In the genomic region with DNA sequence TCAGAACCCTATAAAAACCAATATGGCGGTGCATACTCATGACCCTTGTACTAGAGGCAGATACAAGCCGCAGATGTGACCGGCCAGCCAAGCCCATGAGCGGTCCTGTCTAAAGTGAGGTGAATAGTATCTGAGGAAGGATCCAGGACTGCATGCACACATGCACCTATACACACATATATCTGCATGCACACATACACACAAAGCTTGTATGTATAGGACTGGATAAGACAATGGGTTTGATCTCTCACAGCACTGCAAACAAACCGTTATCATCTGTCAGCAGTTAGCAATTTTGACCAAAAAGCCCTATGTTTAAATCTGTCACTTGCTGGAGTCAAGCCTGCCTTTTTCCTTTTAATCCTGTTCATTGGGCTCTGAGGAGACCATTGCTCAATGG, we compare ENCODE assay signal across 12 mouse cellular contexts. TPM values are rescaled to one million over a fixed set of nuclear protein-coding genes. Genes with fewer than 3 reads are reported as not detected.
DNase-seq lines count a peak whose midpoint lies in the region; ATAC-seq and TF ChIP-seq lines count a peak whose summit lies in the region.
"Had no signal": no experiment of that assay in that cellular context is flagged by ENCODE, and none has a peak within 500 bp of the region (broad histone marks: within the 10 kb centered on the region; RNA-seq: fewer than 3 reads in every experiment).

No protein-coding gene starts in this region.

- DNase-seq in heart, postnatal 0 days (ENCODE audit: low spot score): no peak
- no peak for DNase-seq in heart, postnatal 25 days (ENCODE audit: low spot score)
- no peak for DNase-seq in CH12.LX (ENCODE audit: extremely low read depth)
- peak; percentile 68 for DNase-seq in MEL (ENCODE audit: low read depth, low spot score)
- DNase-seq in thymus, postnatal 14 days: no peak
- DNase-seq in adrenal gland, adult 2 months: no peak
- DNase-seq: adrenal gland, postnatal 14 days; kidney, postnatal 25 days had no signal

- intact Hi-C loops in heart, postnatal 25 days (cut with DNase I): no loop called here

- no peaks in the 10 kb centered on the region for H3K27me3 ChIP-seq in heart, postnatal 0 days (ENCODE audit: control insufficient read depth, insufficient read depth, low read length)
- no peaks in the 10 kb centered on the region for H3K27me3 ChIP-seq in CH12.LX (replicated peaks)
- H3K27me3 ChIP-seq in MEL (ENCODE audit: control insufficient read depth in 1 of 2, insufficient read depth in 2 of 2, low read length in 2 of 2): no peaks in the 10 kb centered on the region
- H3K27me3 ChIP-seq in liver, embryonic 12.5 days (replicated peaks): no peaks in the 10 kb centered on the region
- H3K27me3 ChIP-seq: lung, embryonic 15.5 days had no signal

- peak overlapping the region; percentile 58 for H3K27ac ChIP-seq in heart, postnatal 0 days (ENCODE audit: low read depth)
- peak overlapping the region; percentile 72; the same call in 1 of the 2 replicates for H3K27ac ChIP-seq in CH12.LX (ENCODE audit: insufficient read depth, low read depth)
- H3K27ac ChIP-seq in MEL (ENCODE audit: control insufficient read depth, low read depth, low read length): peak overlapping the region; percentile 51
- peak overlapping the region; percentile 95 for H3K27ac ChIP-seq in liver, embryonic 12.5 days
- H3K27ac ChIP-seq: lung, embryonic 15.5 days; midbrain, embryonic 10.5 days had no signal

- ATAC-seq in heart, postnatal 0 days (ENCODE audit: insufficient read depth, low read depth): no peak
- ATAC-seq in liver, embryonic 12.5 days: no peak
- ATAC-seq: intestine, postnatal 0 days had no signal

- H3K79me2 ChIP-seq in CH12.LX (replicated peaks; ENCODE audit: control insufficient read depth, extremely low read depth, insufficient read depth, poor library complexity, severe bottlenecking) (peaks cover 17% of the 10 kb centered on the region), MEL (ENCODE audit: control insufficient read depth, insufficient read depth, low read length, poor library complexity) (no peaks in the 10 kb centered on the region; the same call in 1 of the 2 replicates)

- TF ChIP-seq EP300 in heart, postnatal 0 days (IDR thresholded peaks at IDR 0.05; ENCODE audit: low read depth): no peak
- no peak for TF ChIP-seq EP300 in CH12.LX (IDR thresholded peaks at IDR 0.05; ENCODE audit: low read length)
- TF ChIP-seq EP300 in MEL (IDR thresholded peaks at IDR 0.05; ENCODE audit: low read depth in 1 of 2, low read length in 2 of 2): peak; percentile 52 to 78

- no peak for TF ChIP-seq CTCF in heart, postnatal 0 days (IDR thresholded peaks at IDR 0.05; ENCODE audit: low read depth)
- TF ChIP-seq CTCF in CH12.LX (conservative IDR thresholded peaks at IDR 0.05 in 1 of 2, IDR thresholded peaks at IDR 0.05 in 1 of 2; ENCODE audit: low read depth in 2 of 2, low read length in 2 of 2): no peak
- no peak for TF ChIP-seq CTCF in MEL (IDR thresholded peaks at IDR 0.05 in 2 of 3, conservative IDR thresholded peaks at IDR 0.05 in 1 of 3; ENCODE audit: control insufficient read depth in 1 of 3, insufficient read depth in 1 of 3, low read depth in 2 of 3, low read length in 3 of 3, poor library complexity in 1 of 3, severe bottlenecking in 1 of 3)

- H3K36me3 ChIP-seq in heart, postnatal 0 days (replicated peaks; ENCODE audit: control insufficient read depth, insufficient read depth, low read length): peaks cover 30% of the 10 kb centered on the region
- H3K36me3 ChIP-seq in CH12.LX (replicated peaks in 1 of 2; ENCODE audit: control insufficient read depth in 1 of 2, insufficient read depth in 1 of 2, low read length in 1 of 2) (peaks cover 31 to 46% of the 10 kb centered on the region in 2 experiments), MEL (ENCODE audit: control insufficient read depth in 1 of 2, insufficient read depth in 2 of 2, low read length in 2 of 2) (peaks cover 0 to 47% of the 10 kb centered on the region in 2 experiments; a peak in 3 of 4 replicates)
- H3K36me3 ChIP-seq in liver, embryonic 12.5 days: peaks cover 41% of the 10 kb centered on the region

- TF ChIP-seq RAD21 in CH12.LX (IDR thresholded peaks at IDR 0.05; ENCODE audit: low read depth, low read length) (no peak), MEL (IDR thresholded peaks at IDR 0.05; ENCODE audit: low read depth, low read length) (no peak)

- no peak overlapping the region for H3K9ac ChIP-seq in heart, postnatal 0 days (replicated peaks; ENCODE audit: low read depth, low read length)
- H3K9ac ChIP-seq in CH12.LX (ENCODE audit: insufficient read depth, low read depth) (no peak overlapping the region), MEL (ENCODE audit: control insufficient read depth, low read depth, low read length, poor library complexity, severe bottlenecking) (peak overlapping the region; percentile 37)
- peak overlapping the region; percentile 36; the same call in 1 of the 2 replicates for H3K9ac ChIP-seq in liver, embryonic 12.5 days
- H3K9ac ChIP-seq: lung, embryonic 15.5 days had no signal

- H3K4me3 ChIP-seq in heart, postnatal 0 days (ENCODE audit: low read depth, low read length): no peak overlapping the region
- no peak overlapping the region for H3K4me3 ChIP-seq in CH12.LX (replicated peaks in 1 of 3; ENCODE audit: low read depth in 2 of 3, low read length in 2 of 3, poor library complexity in 1 of 3)
- no peak overlapping the region for H3K4me3 ChIP-seq in MEL (ENCODE audit: control insufficient read depth in 1 of 2, insufficient read depth in 1 of 2, low read depth in 2 of 2, low read length in 2 of 2)
- no peak overlapping the region for H3K4me3 ChIP-seq in liver, embryonic 12.5 days
- H3K4me3 ChIP-seq: lung, embryonic 15.5 days had no signal

- no peaks in the 10 kb centered on the region for H3K9me3 ChIP-seq in heart, postnatal 0 days (replicated peaks; ENCODE audit: control insufficient read depth, low read length)
- H3K9me3 ChIP-seq in CH12.LX (replicated peaks; ENCODE audit: low read length) (no peaks in the 10 kb centered on the region), MEL (replicated peaks; ENCODE audit: insufficient read depth, low read length) (no peaks in the 10 kb centered on the region)
- H3K9me3 ChIP-seq in liver, embryonic 12.5 days (replicated peaks): no peaks in the 10 kb centered on the region
- H3K9me3 ChIP-seq: lung, embryonic 15.5 days; midbrain, embryonic 10.5 days had no signal

- TF ChIP-seq POLR2A in CH12.LX (IDR thresholded peaks at IDR 0.05; ENCODE audit: low read depth, low read length): no peak
- TF ChIP-seq POLR2A in MEL (IDR thresholded peaks at IDR 0.05; ENCODE audit: control insufficient read depth in 1 of 2, insufficient read depth in 1 of 2, low read depth in 1 of 2, low read length in 2 of 2, poor library complexity in 1 of 2): no peak

- 85% methylated on average over 5 of the region's 5 CpGs for WGBS in heart, postnatal 0 days
- 57% methylated on average over 5 of the region's 5 CpGs for WGBS in liver, embryonic 12.5 days (ENCODE audit: insufficient replicate concordance)

- dilution Hi-C loops in CH12.LX (cut with MboI; ENCODE audit: extremely low pct_ligation_motif_present, extremely low pct_unique_long_range_greater_than_20kb, low sequenced_read_pairs): no loop called here

- peaks cover 11% of the 10 kb centered on the region; the same call in 1 of the 2 replicates for H3K4me1 ChIP-seq in heart, postnatal 0 days (ENCODE audit: control insufficient read depth, insufficient read depth)
- H3K4me1 ChIP-seq in CH12.LX (ENCODE audit: control insufficient read depth in 1 of 2, insufficient read depth in 2 of 2) (peaks cover 44 to 82% of the 10 kb centered on the region in 2 experiments), MEL (ENCODE audit: control insufficient read depth in 1 of 2, insufficient read depth in 2 of 2, low read length in 2 of 2) (peaks cover 29 to 52% of the 10 kb centered on the region in 2 experiments)
- peaks cover 92% of the 10 kb centered on the region for H3K4me1 ChIP-seq in liver, embryonic 12.5 days

- in situ Hi-C loops in CH12.LX (cut with MboI; ENCODE audit: low pct_ligation_motif_present, low pct_unique_long_range_greater_than_20kb, low sequenced_read_pairs): loop anchor here (25.0 kb wide), 1 partner anchor 140 kb away; no protein-coding TSS in a partner anchor

- no peak overlapping the region for H3K4me2 ChIP-seq in heart, postnatal 0 days (ENCODE audit: low read depth, low read length)
- no peak overlapping the region for H3K4me2 ChIP-seq in CH12.LX (ENCODE audit: insufficient read depth, low read depth, poor library complexity, severe bottlenecking)
- peak overlapping the region; percentile 20 for H3K4me2 ChIP-seq in liver, embryonic 12.5 days
- H3K4me2 ChIP-seq: lung, embryonic 15.5 days had no signal

RNA-seq across cellular contexts. Expression of a gene that starts 4.1 kb away (rescaled TPM):
- 4.8 and 9.5 TPM in 2 replicates for total RNA-seq in heart, postnatal 0 days (2014; rRNA removed; ENCODE audit: low replicate concordance)
- polyA plus RNA-seq in heart, postnatal 0 days (2015; fragmentation: Nextera tagmentation; extraction: Ambion mirVana): 0.49 and 0.51 TPM in 2 replicates
- total RNA-seq in heart, postnatal 25 days (2021): 10 to 100 TPM in 1 of 2 experiments, 1 to 10 TPM in 1; 9.4 to 12.0 TPM
- total RNA-seq in CH12.LX (2012; rRNA removed): 4.1 and 4.2 TPM in 2 replicates
- total RNA-seq in CH12.LX (2014; rRNA removed): 0.65 and 0.79 TPM in 2 replicates
- polyA plus RNA-seq in CH12.LX (2012; ENCODE audit: insufficient read length, low read depth): 2.3 and 2.6 TPM in 2 replicates
- 2.0 and 2.6 TPM in 2 replicates for total RNA-seq in MEL (2012; rRNA removed)
- polyA plus RNA-seq in MEL (2012; ENCODE audit: insufficient read depth in 1 of 2, insufficient read length in 2 of 2, low read depth in 1 of 2, low replicate concordance in 2 of 2, missing spikeins in 1 of 2): 1 to 10 TPM in 1 of 2 experiments, not detected in 1; 4.5 TPM
- 0.20 TPM in 2 replicates for polyA plus RNA-seq in liver, embryonic 12.5 days (2016; fragmentation: Nextera tagmentation; extraction: Ambion mirVana)
- 10 to 100 TPM; 14.4 to 24.6 TPM for total RNA-seq in adrenal gland, adult 2 months (2021)
- polyA plus RNA-seq in adrenal gland, adult 2 months (2012; rRNA removed): 23.7 and 26.6 TPM in 2 replicates

RNA-seq across cellular contexts. Expression of a gene that starts 25.6 kb away (rescaled TPM):
- 127 and 200 TPM in 2 replicates for total RNA-seq in heart, postnatal 0 days (2014; rRNA removed; ENCODE audit: low replicate concordance)
- polyA plus RNA-seq in heart, postnatal 0 days (2015; fragmentation: Nextera tagmentation; extraction: Ambion mirVana): 56.4 and 60.3 TPM in 2 replicates
- total RNA-seq in heart, postnatal 25 days (2021): 100 to 1,000 TPM; 119 to 139 TPM
- total RNA-seq in CH12.LX (2012; rRNA removed) (231 and 400 TPM in 2 replicates), CH12.LX (2014; rRNA removed) (97.4 and 131 TPM in 2 replicates), MEL (2012; rRNA removed) (57.8 and 65.9 TPM in 2 replicates)
- polyA plus RNA-seq in CH12.LX (2012; ENCODE audit: insufficient read length, low read depth) (245 and 301 TPM in 2 replicates), MEL (2012; ENCODE audit: insufficient read depth in 1 of 2, insufficient read length in 2 of 2, low read depth in 1 of 2, low replicate concordance in 2 of 2, missing spikeins in 1 of 2) (100 to 1,000 TPM in 1 of 2 experiments, not detected in 1; 105 TPM)
- 85.4 and 91.9 TPM in 2 replicates for polyA plus RNA-seq in liver, embryonic 12.5 days (2016; fragmentation: Nextera tagmentation; extraction: Ambion mirVana)
- total RNA-seq in adrenal gland, adult 2 months (2021): 100 to 1,000 TPM; 129 to 133 TPM
- 470 and 474 TPM in 2 replicates for polyA plus RNA-seq in adrenal gland, adult 2 months (2012; rRNA removed)

RNA-seq across cellular contexts. Expression of a gene that starts 32.7 kb away (rescaled TPM):
- total RNA-seq in heart, postnatal 0 days (2014; rRNA removed; ENCODE audit: low replicate concordance): 20.6 and 46.5 TPM in 2 replicates
- 20.1 and 20.3 TPM in 2 replicates for polyA plus RNA-seq in heart, postnatal 0 days (2015; fragmentation: Nextera tagmentation; extraction: Ambion mirVana)
- total RNA-seq in heart, postnatal 25 days (2021): 10 to 100 TPM; 12.4 to 14.5 TPM
- total RNA-seq in CH12.LX (2012; rRNA removed) (42.9 and 43.0 TPM in 2 replicates), CH12.LX (2014; rRNA removed) (23.5 and 24.9 TPM in 2 replicates), MEL (2012; rRNA removed) (37.7 and 39.4 TPM in 2 replicates)
- polyA plus RNA-seq in CH12.LX (2012; ENCODE audit: insufficient read length, low read depth) (50.7 and 67.8 TPM in 2 replicates), MEL (2012; ENCODE audit: insufficient read depth in 1 of 2, insufficient read length in 2 of 2, low read depth in 1 of 2, low replicate concordance in 2 of 2, missing spikeins in 1 of 2) (100 to 1,000 TPM in 1 of 2 experiments, not detected in 1; 132 TPM)
- 48.6 and 49.4 TPM in 2 replicates for polyA plus RNA-seq in liver, embryonic 12.5 days (2016; fragmentation: Nextera tagmentation; extraction: Ambion mirVana)
- 10 to 100 TPM; 54.6 to 54.8 TPM for total RNA-seq in adrenal gland, adult 2 months (2021)
- 71.1 and 71.2 TPM in 2 replicates for polyA plus RNA-seq in adrenal gland, adult 2 months (2012; rRNA removed)

RNA-seq across cellular contexts. Expression of a gene that starts 38.8 kb away (rescaled TPM):
- 48.4 and 59.1 TPM in 2 replicates for total RNA-seq in heart, postnatal 0 days (2014; rRNA removed; ENCODE audit: low replicate concordance)
- 9.6 and 10.1 TPM in 2 replicates for polyA plus RNA-seq in heart, postnatal 0 days (2015; fragmentation: Nextera tagmentation; extraction: Ambion mirVana)
- total RNA-seq in heart, postnatal 25 days (2021): 10 to 100 TPM; 42.6 to 44.3 TPM
- total RNA-seq in CH12.LX (2012; rRNA removed) (77.6 and 95.2 TPM in 2 replicates), CH12.LX (2014; rRNA removed) (55.5 and 56.7 TPM in 2 replicates), MEL (2012; rRNA removed) (8.0 and 10.2 TPM in 2 replicates)
- polyA plus RNA-seq in CH12.LX (2012; ENCODE audit: insufficient read length, low read depth) (119 and 127 TPM in 2 replicates), MEL (2012; ENCODE audit: insufficient read depth in 1 of 2, insufficient read length in 2 of 2, low read depth in 1 of 2, low replicate concordance in 2 of 2, missing spikeins in 1 of 2) (10 to 100 TPM in 1 of 2 experiments, not detected in 1; 22.3 TPM)
- polyA plus RNA-seq in liver, embryonic 12.5 days (2016; fragmentation: Nextera tagmentation; extraction: Ambion mirVana): 9.2 and 9.3 TPM in 2 replicates
- total RNA-seq in adrenal gland, adult 2 months (2021): 10 to 100 TPM; 36.1 to 38.5 TPM
- 150 and 161 TPM in 2 replicates for polyA plus RNA-seq in adrenal gland, adult 2 months (2012; rRNA removed)

Comparison
In these comparisons a context has a peak if more than half of its experiments do, and no peak if none do; other contexts are left out.
1. H3K9ac ChIP-seq: peak in MEL (single experiment) and liver, embryonic 12.5 days (single experiment); none in heart, postnatal 0 days (single experiment) and CH12.LX (single experiment).
2. Peak in every context shown above with its lines, with median percentiles within 50 percentile points of each other: H3K27ac ChIP-seq.